Mouse (Mus musculus): ENCODE measurements around the gene Rtl8a. TPM values are rescaled to one million over a fixed set of nuclear protein-coding genes. Genes with fewer than 3 reads are reported as not detected.
A peak's percentile ranks its signal among the peaks of the same experiment; 100 is the strongest.

Rtl8a gene
- polyA plus RNA-seq, 1 experiment = 228 TPM

GRCm38 (mm10) chrX:53599993-53600392, 43.5 kb downstream of the Rtl8a start:
- DNase-seq (ENCODE audit: extremely low spot score in 1 of 2, low spot score in 1 of 2) = peak in 1 of 2 experiments; percentile 77

Other genes starting within 250 kb of the Rtl8a start
- gene Etd, start 208.8 kb downstream of the Rtl8a start, polyA plus RNA-seq (2012; rRNA removed) = not detected in 2 replicates
- 191 and 220 TPM in 2 replicates for gene Rtl8c, start 35.6 kb downstream of the Rtl8a start, polyA plus RNA-seq (2012; rRNA removed)
- not detected in 2 replicates for gene Gm14597, start 34.7 kb downstream of the Rtl8a start, polyA plus RNA-seq (2012; rRNA removed)
- 320 and 350 TPM in 2 replicates for gene Rtl8b, start 26.7 kb upstream of the Rtl8a start, polyA plus RNA-seq (2012; rRNA removed)
- 0.42 and 0.59 TPM in 2 replicates for gene 4930502E18Rik, start 81.1 kb upstream of the Rtl8a start, polyA plus RNA-seq (2012; rRNA removed)
- not detected in 2 replicates for gene 1700013H16Rik, start 114.1 kb upstream of the Rtl8a start, polyA plus RNA-seq (2012; rRNA removed)
- 0.38 and 0.53 TPM in 2 replicates for gene Zfp36l3, start 132.7 kb upstream of the Rtl8a start, polyA plus RNA-seq (2012; rRNA removed)
- gene Xlr, start 154.0 kb upstream of the Rtl8a start, polyA plus RNA-seq (2012; rRNA removed) = 1.2 and 2.3 TPM in 2 replicates

All from frontal cortex, adult 2 months (tissue).